Mouse (Mus musculus): ENCODE data around the gene Nxpe3.

DNA sequence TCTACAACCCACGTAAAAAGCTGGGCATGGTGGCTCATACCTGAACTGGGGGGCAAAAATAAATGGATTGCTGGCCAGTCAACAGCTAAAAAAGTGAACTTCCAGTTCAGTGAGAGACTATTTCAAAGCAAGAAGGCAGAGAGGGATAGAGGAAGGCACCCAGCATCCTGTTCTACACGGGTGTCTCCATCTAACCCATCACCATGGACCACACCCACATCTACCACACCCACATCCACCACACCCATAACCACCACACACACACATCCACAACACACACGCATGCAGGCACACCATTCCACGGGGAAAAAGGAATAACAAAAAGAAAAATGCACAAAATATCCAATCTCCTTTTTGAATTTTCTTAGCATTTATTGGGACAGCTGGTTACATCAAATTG, 28.9 kb upstream of the Nxpe3 start:
- TF ChIP-seq CTCF (IDR thresholded peaks at IDR 0.05) (no peak), POLR2A (IDR thresholded peaks at IDR 0.05; ENCODE audit: insufficient read depth, low read depth, low read length) (no peak)
